Mouse (Mus musculus): ENCODE results near the gene Bach2. TPM values are rescaled to one million over a fixed set of nuclear protein-coding genes. Genes with fewer than 3 reads are reported as not detected.
A peak's percentile ranks its signal among the peaks of the same experiment; 100 is the strongest.

Bach2 gene
- total and polyA plus RNA-seq, 2 experiments from 2014 or later: 16.0 to 19.0 TPM

DNA sequence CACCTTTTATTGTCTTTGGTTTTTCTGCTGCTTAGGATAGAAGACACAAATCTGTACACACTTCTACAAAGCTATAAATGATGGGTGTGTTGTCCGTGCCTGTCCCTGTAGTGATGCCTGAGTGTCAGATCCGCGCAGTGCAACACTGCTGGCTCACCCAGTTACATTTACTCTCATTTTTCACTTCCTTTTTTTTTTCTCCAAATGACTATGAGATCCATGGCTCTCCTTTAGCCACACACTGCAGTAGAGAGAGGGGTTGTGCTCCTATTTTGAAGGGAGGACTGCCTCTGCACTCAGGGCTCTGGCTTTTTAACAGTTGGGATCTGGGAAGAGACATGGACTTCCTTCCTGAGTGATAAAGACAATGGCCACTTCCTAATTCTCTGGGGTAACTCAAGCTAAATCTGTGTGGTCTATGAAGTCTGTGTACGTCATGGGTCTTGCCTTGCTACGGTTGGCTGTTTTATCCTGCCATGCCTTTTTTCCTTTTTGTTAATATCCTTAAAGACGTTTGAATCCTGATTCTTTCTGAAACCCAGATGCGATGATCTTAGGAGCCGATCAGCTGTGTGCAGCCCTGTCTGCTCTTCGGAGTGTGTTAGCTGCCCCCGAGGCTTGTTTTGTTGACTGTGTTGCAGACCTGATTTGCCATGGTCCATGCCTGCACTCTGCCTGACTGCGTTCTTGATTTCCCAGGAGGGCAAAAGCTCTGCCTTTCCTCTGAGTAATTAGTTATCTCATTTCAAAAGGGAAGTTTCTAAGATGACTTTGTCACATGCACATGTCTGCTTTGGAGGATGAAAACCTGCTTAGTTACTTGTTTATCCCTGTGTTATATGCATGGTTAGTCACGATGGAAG, 120.2 kb downstream of the Bach2 start:
- Histone ChIP-seq H3K4me3 (ENCODE audit: low read depth, low read length) (no peak overlapping the region), H3K4me1 (ENCODE audit: insufficient read depth) (peaks cover 11% of the 10 kb centered on the region), H3K27me3 (ENCODE audit: insufficient read depth, low read length) (no peaks in the 10 kb centered on the region), H3K9me3 (ENCODE audit: low read length) (no peaks in the 10 kb centered on the region), H3K4me2 (ENCODE audit: low read depth) (no peak overlapping the region), H3K36me3 (ENCODE audit: insufficient read depth) (no peaks in the 10 kb centered on the region), H3K9ac (no peak overlapping the region; the same call in 1 of the 2 replicates), H3K27ac (ENCODE audit: low read depth, low read length) (peak overlapping the region; percentile 60; the same call in 1 of the 2 replicates)
- WGBS: 39% methylated on average over 12 of the region's 12 CpGs
- TF ChIP-seq CTCF (IDR thresholded peaks at IDR 0.05; ENCODE audit: low read depth): no peak
- DNase-seq (no peak), ATAC-seq (no peak)

DNA sequence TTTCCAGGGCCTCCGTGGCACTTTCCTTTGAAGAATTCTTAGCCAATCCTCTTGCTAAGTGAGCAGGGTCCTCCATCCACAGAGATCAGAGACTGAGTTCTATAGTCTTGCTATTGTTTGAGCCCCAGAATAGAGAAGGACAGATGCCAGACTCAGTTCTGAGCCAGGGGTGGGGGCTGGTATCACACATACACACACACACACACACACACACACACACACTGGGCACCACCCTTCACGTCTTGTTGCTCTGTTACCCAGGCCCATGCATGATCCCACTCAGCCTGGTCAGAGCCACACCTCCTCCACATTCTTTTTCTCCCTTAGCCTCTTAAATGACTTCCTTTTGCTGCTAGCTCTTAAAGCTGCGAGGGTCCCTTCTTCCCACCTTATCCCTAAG, 121.0 kb downstream of the Bach2 start:
- ATAC-seq (no peak), DNase-seq (no peak)
- no peak overlapping the region for H3K4me2 ChIP-seq (ENCODE audit: low read depth)
- no peaks in the 10 kb centered on the region for H3K36me3 ChIP-seq (ENCODE audit: insufficient read depth)
- no peaks in the 10 kb centered on the region for H3K27me3 ChIP-seq (ENCODE audit: insufficient read depth, low read length)
- H3K9ac ChIP-seq: no peak overlapping the region
- no peak overlapping the region for H3K4me3 ChIP-seq (ENCODE audit: low read depth, low read length)
- H3K4me1 ChIP-seq (ENCODE audit: insufficient read depth): peaks cover 11% of the 10 kb centered on the region
- 43% methylated on average over 3 of the region's 3 CpGs for whole genome bisulfite sequencing
- no peak overlapping the region for H3K27ac ChIP-seq (ENCODE audit: low read depth, low read length)
- no peak for TF ChIP-seq CTCF (IDR thresholded peaks at IDR 0.05; ENCODE audit: low read depth)
- H3K9me3 ChIP-seq (ENCODE audit: low read length): no peaks in the 10 kb centered on the region

DNA sequence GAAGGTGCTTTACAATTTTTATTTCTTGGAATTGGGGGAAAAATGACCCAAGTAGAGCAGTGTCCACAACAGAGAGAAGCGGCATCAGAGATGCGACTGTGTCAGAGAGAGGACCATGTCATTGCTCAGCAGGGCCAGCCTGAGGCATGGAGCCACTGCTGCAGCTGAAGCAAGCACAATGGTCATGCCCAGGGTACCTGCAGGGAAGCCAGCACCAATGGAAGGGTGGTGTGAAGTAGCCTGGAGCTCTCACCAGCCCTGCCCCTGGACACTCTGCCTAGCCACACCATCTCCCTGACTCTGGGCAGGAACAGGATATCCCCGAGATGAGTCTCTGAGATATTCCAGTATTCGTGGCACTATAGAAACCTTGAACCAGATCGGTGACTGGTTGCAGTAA, 121.9 kb downstream of the Bach2 start:
- Histone ChIP-seq H3K4me1 (ENCODE audit: insufficient read depth) (peaks cover 11% of the 10 kb centered on the region), H3K4me2 (ENCODE audit: low read depth) (no peak overlapping the region)

DNA sequence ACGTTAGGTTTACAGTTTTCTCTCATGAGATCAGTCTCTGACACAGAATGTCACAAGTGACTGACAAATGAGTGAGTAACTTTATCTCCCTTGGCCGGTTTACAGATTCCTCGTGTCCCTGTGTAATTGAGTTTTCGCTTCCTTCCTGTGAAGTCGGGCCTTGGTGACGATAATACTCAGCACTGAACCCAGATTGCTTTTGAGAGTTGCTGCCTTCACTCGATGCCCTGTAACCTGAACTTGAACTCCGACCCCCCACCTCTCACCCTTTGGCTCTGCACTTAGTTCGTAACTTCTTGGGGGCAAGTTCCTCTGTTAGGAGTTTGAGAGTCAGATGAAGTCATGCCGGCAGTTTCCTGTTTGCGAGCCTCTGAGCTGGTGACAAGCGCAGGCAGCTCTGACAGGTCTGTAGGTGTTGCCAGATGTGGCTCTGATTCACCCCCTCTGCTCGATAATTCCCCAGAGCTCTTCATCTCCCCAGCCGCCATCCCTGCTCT, 124.9 kb downstream of the Bach2 start:
- Histone ChIP-seq H3K4me2 (ENCODE audit: low read depth) (no peak overlapping the region), H3K27ac (ENCODE audit: low read depth, low read length) (peak overlapping the region; percentile 45; the same call in 1 of the 2 replicates), H3K27me3 (ENCODE audit: insufficient read depth, low read length) (no peaks in the 10 kb centered on the region), H3K9ac (no peak overlapping the region), H3K9me3 (ENCODE audit: low read length) (no peaks in the 10 kb centered on the region), H3K4me1 (ENCODE audit: insufficient read depth) (peaks cover 5% of the 10 kb centered on the region; the same call in 1 of the 2 replicates), H3K4me3 (ENCODE audit: low read depth, low read length) (no peak overlapping the region), H3K36me3 (ENCODE audit: insufficient read depth) (no peaks in the 10 kb centered on the region)
- DNase-seq (no peak), ATAC-seq (no peak)
- TF ChIP-seq CTCF (IDR thresholded peaks at IDR 0.05; ENCODE audit: low read depth): no peak
- WGBS: 75% methylated on average over 14 of the region's 14 CpGs

More for the DNA sequence above, 121.9 kb downstream of the Bach2 start:
- DNase-seq (no peak), ATAC-seq (no peak)
- Histone ChIP-seq H3K9me3 (ENCODE audit: low read length) (no peaks in the 10 kb centered on the region), H3K36me3 (ENCODE audit: insufficient read depth) (no peaks in the 10 kb centered on the region), H3K9ac (no peak overlapping the region), H3K27me3 (ENCODE audit: insufficient read depth, low read length) (no peaks in the 10 kb centered on the region), H3K27ac (ENCODE audit: low read depth, low read length) (no peak overlapping the region), H3K4me3 (ENCODE audit: low read depth, low read length) (no peak overlapping the region)
- WGBS: 95% methylated on average over 5 of the region's 5 CpGs
- no peak for TF ChIP-seq CTCF (IDR thresholded peaks at IDR 0.05; ENCODE audit: low read depth)

DNA sequence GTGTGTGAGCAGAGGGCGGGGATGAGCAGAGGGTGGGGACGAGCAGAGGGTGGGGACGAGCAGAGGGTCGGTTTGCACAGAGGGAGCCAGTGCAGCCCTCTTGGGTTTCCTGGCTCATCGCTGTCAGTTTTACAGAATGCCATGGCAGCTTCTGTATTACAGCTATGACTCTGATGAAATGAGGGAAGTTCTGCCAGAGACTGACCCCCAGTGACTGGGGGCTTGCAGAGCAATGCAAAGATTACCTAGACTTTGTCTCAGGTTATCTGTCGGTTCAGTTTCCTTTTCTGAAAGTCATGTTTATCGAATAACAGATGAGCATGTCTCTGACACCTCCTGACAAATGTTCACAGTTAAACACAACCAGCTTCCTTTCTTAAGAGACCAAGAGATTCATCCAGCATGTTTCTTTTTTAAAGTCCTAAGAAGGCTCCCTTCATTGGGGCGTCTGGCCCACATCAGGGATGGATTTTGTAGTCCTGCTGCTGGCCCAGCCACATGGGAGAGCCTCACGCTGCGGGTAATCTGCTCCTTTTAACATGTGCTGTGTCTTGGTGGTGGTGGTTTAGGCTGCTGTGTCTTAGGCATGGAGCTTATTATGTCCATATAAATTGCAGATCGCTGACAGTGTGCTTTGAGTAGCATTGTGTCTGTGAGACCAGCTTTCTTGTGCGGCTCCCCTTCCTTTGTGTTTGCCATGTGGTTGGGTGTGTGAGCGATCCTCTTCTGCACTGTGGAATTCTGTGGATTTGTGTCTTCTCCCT, 126.7 kb downstream of the Bach2 start:
- Histone ChIP-seq H3K9ac (0 out of 2 replicates have a peak overlapping the region, but pooled peaks have one; percentile 14), H3K36me3 (ENCODE audit: insufficient read depth) (no peaks in the 10 kb centered on the region), H3K9me3 (ENCODE audit: low read length) (no peaks in the 10 kb centered on the region), H3K27me3 (ENCODE audit: insufficient read depth, low read length) (no peaks in the 10 kb centered on the region), H3K4me1 (ENCODE audit: insufficient read depth) (peaks cover 5% of the 10 kb centered on the region; the same call in 1 of the 2 replicates), H3K27ac (ENCODE audit: low read depth, low read length) (peak overlapping the region; percentile 59; the same call in 1 of the 2 replicates), H3K4me2 (ENCODE audit: low read depth) (no peak overlapping the region), H3K4me3 (ENCODE audit: low read depth, low read length) (no peak overlapping the region)
- no peak for TF ChIP-seq CTCF (IDR thresholded peaks at IDR 0.05; ENCODE audit: low read depth)
- ATAC-seq (peak; percentile 48; the same call in 1 of the 2 replicates), DNase-seq (no peak)
- 42% methylated on average over 13 of the region's 13 CpGs for WGBS

DNA sequence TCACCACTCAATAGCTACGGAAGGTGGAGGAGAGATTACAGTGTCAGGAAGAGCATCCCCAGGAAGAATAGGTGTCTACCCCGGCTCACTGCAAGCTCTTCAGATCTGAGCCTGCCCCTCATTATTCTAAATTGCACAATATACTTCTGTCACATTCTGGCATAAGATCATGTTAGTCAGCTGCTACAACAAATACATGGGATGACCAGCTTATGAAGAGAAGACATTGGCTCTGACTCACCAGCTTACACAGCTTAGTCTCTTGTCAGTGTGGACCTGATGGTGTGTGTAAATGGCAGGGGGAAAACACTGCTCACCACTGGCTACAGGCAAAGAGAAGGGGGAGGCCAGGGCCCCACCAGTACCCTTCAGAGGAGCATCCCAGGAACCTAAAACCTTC, 127.6 kb downstream of the Bach2 start:
- DNase-seq: no peak
- Histone ChIP-seq H3K27me3 (ENCODE audit: insufficient read depth, low read length) (no peaks in the 10 kb centered on the region), H3K36me3 (ENCODE audit: insufficient read depth) (no peaks in the 10 kb centered on the region), H3K9ac (no peak overlapping the region), H3K27ac (ENCODE audit: low read depth, low read length) (no peak overlapping the region), H3K4me2 (ENCODE audit: low read depth) (no peak overlapping the region), H3K9me3 (ENCODE audit: low read length) (no peaks in the 10 kb centered on the region), H3K4me1 (ENCODE audit: insufficient read depth) (peaks cover 5% of the 10 kb centered on the region; the same call in 1 of the 2 replicates), H3K4me3 (ENCODE audit: low read depth, low read length) (no peak overlapping the region)
- 77% methylated on average over 2 of the region's 2 CpGs for WGBS
- TF ChIP-seq CTCF (IDR thresholded peaks at IDR 0.05; ENCODE audit: low read depth): no peak
- no peak for ATAC-seq
